Mouse (Mus musculus) CH12.LX (cell line): ENCODE results near the gene 4930404H24Rik. TPM values are rescaled to one million over a fixed set of nuclear protein-coding genes. Genes with fewer than 3 reads are reported as not detected.

Source experiments
- DNase-seq: peaks from one replicate; pipeline ENCODE4 v3.0.0-alpha.2; 2013; ENCODE audit errors: extremely low read depth
- H3K27ac ChIP-seq: 2 replicates; pipeline ENCODE4 v1.5.1; 2012; ENCODE audit warnings: low read depth, mild to moderate bottlenecking, control low read depth, moderate library complexity; ENCODE audit not compliant: insufficient read depth
- H3K27me3 ChIP-seq: replicated peaks from 2 replicates; pipeline ENCODE3; 2012; ENCODE audit warnings: inconsistent platforms
- H3K36me3 ChIP-seq, 2 experiments: replicated peaks in 1 of 2; 2 replicates each; pipeline versions ENCODE3 to v1.6.1; 2012; ENCODE audit warnings: inconsistent platforms in 1 of 2, low read length in 1 of 2, mild to moderate bottlenecking in 1 of 2, mixed read lengths in 1 of 2, moderate library complexity in 1 of 2; ENCODE audit not compliant: control insufficient read depth in 1 of 2, insufficient read depth in 1 of 2
- H3K4me1 ChIP-seq, 2 experiments: 2 replicates each; pipeline ENCODE4 v1.6.1; 2012; ENCODE audit warnings: inconsistent platforms in 1 of 2, moderate library complexity in 1 of 2; ENCODE audit not compliant: insufficient read depth in 2 of 2, control insufficient read depth in 1 of 2
- H3K4me2 ChIP-seq: 2 replicates; pipeline ENCODE4 v1.6.1; 2012; ENCODE audit warnings: low read depth, mild to moderate bottlenecking, control low read depth; ENCODE audit not compliant: poor library complexity, insufficient read depth, severe bottlenecking
- H3K4me3 ChIP-seq, 3 experiments: fragments of 150-350 bp in 1 of 3; sonication (generic) in 1 of 3; replicated peaks in 1 of 3; 2 replicates each; pipeline versions ENCODE3 to v1.5.1; 2011 to 2012; ENCODE audit warnings: low read depth in 2 of 3, low read length in 2 of 3, mild to moderate bottlenecking in 2 of 3, moderate library complexity in 2 of 3, control low read depth in 1 of 3, improper control_type of control experiment in 1 of 3, inconsistent platforms in 1 of 3, mixed read lengths in 1 of 3; ENCODE audit not compliant: poor library complexity in 1 of 3
- H3K79me2 ChIP-seq: replicated peaks from 2 replicates; pipeline ENCODE4 v1.6.1; 2012; ENCODE audit warnings: mild to moderate bottlenecking, moderate library complexity; ENCODE audit not compliant: control insufficient read depth, poor library complexity, insufficient read depth, severe bottlenecking; ENCODE audit errors: extremely low read depth
- H3K9ac ChIP-seq: 2 replicates; pipeline ENCODE4 v1.6.1; 2012; ENCODE audit warnings: low read depth, mild to moderate bottlenecking, control low read depth, moderate library complexity; ENCODE audit not compliant: insufficient read depth
- H3K9me3 ChIP-seq: replicated peaks from 2 replicates; pipeline ENCODE3; 2012; ENCODE audit warnings: low read length, inconsistent platforms, mixed read lengths
- ELF1 ChIP-seq: IDR thresholded peaks from 2 replicates; pipeline ENCODE4 v1.6.1; 2014; ENCODE audit warnings: low read depth, mild to moderate bottlenecking, inconsistent platforms, low read length, improper control_type of control experiment
- ETS1 ChIP-seq: conservative IDR thresholded peaks from 2 replicates; pipeline ENCODE4 v1.6.1; 2012; ENCODE audit warnings: low read depth, mild to moderate bottlenecking, inconsistent platforms, low read length, improper control_type of control experiment, moderate library complexity
- HCFC1 ChIP-seq: IDR thresholded peaks from 2 replicates; pipeline ENCODE4 v1.6.1; 2012; ENCODE audit warnings: low read depth, mild to moderate bottlenecking, inconsistent platforms, low read length, improper control_type of control experiment
- KAT2A ChIP-seq: IDR thresholded peaks from 2 replicates; pipeline ENCODE4 v1.6.1; 2012; ENCODE audit warnings: low read length, improper control_type of control experiment, inconsistent platforms; ENCODE audit not compliant: insufficient replicate concordance
- MXI1 ChIP-seq: IDR thresholded peaks from 2 replicates; pipeline ENCODE4 v1.6.1; 2011; ENCODE audit warnings: mild to moderate bottlenecking, low read depth, low read length, improper control_type of control experiment
- MYC ChIP-seq: IDR thresholded peaks from 2 replicates; pipeline ENCODE4 v1.6.1; 2011; ENCODE audit warnings: low read depth, mild to moderate bottlenecking, improper control_type of control experiment, low read length
- PAX5 ChIP-seq: IDR thresholded peaks from 2 replicates; pipeline ENCODE4 v1.6.1; 2012; ENCODE audit warnings: low read length, inconsistent platforms, mixed read lengths
- SIN3A ChIP-seq: IDR thresholded peaks from 2 replicates; pipeline ENCODE4 v1.6.1; 2012; ENCODE audit warnings: low read length, improper control_type of control experiment, inconsistent platforms
- SMC3 ChIP-seq: IDR thresholded peaks from 2 replicates; pipeline ENCODE4 v1.6.1; 2011; ENCODE audit warnings: low read depth, low read length, improper control_type of control experiment
- TCF12 ChIP-seq: IDR thresholded peaks from 2 replicates; pipeline ENCODE4 v1.6.1; 2014; ENCODE audit warnings: low read depth, mild to moderate bottlenecking, inconsistent platforms, low read length, improper control_type of control experiment
- UBTF ChIP-seq: IDR thresholded peaks from 2 replicates; pipeline ENCODE4 v1.6.1; 2012; ENCODE audit warnings: low read depth, mild to moderate bottlenecking, inconsistent platforms, low read length, improper control_type of control experiment, moderate library complexity
- USF2 ChIP-seq: conservative IDR thresholded peaks from 2 replicates; pipeline ENCODE4 v1.6.1; 2011; ENCODE audit warnings: low read depth, low read length, improper control_type of control experiment
- ZC3H11A ChIP-seq: IDR thresholded peaks from 2 replicates; pipeline ENCODE4 v1.6.1; 2012; ENCODE audit warnings: low read depth, mild to moderate bottlenecking, inconsistent platforms, low read length, improper control_type of control experiment
- ZKSCAN1 ChIP-seq: IDR thresholded peaks from 2 replicates; pipeline ENCODE4 v1.6.1; 2012; ENCODE audit warnings: low read depth, inconsistent platforms, low read length, improper control_type of control experiment, borderline replicate concordance
- ZMIZ1 ChIP-seq: IDR thresholded peaks from 2 replicates; pipeline ENCODE4 v1.6.1; 2012; ENCODE audit warnings: low read depth, mild to moderate bottlenecking, inconsistent platforms, low read length, improper control_type of control experiment
- dilution Hi-C: fragments of 300-500 bp; cut with MboI; formaldehyde crosslinking; loops from 2 replicates; pipeline ENCODE4 v1.14.3; 2020; ENCODE audit warnings: low sequenced_read_pairs; ENCODE audit not compliant: extremely low pct_unique_long_range_greater_than_20kb, extremely low pct_ligation_motif_present
- in situ Hi-C: fragments of 300-500 bp; cut with MboI; formaldehyde crosslinking; loops from 3 replicates; pipeline ENCODE4 v1.14.3; 2019; ENCODE audit warnings: low sequenced_read_pairs, low pct_ligation_motif_present, low pct_unique_long_range_greater_than_20kb, mixed read lengths
- polyA plus RNA-seq: library from polyadenylated mRNA; unstranded; fragments of >175 nt; gene quantifications from 2 replicates; pipeline ENCODE4 v1.2.1, GENCODE M21; 2012; ENCODE audit warnings: low read depth; ENCODE audit not compliant: insufficient read length
- total RNA-seq, 2 experiments: library from RNA; depleted of rRNA; stranded (reverse); fragments of 300-350 nt in 1 of 2; fragments of >200 nt in 1 of 2; gene quantifications; 2 replicates each; pipeline ENCODE4 v1.2.3; 2012 to 2014

4930404H24Rik gene
- total and polyA plus RNA-seq, 3 experiments = not detected

GRCm38 (mm10) chr2:153495818-153496217, 3.2 kb downstream of the 4930404H24Rik start:
- in situ Hi-C loops (no loop called here), dilution Hi-C loops (no loop called here)
- Histone ChIP-seq H3K9me3 (no peaks in the 10 kb centered on the region), H3K27ac (no peak overlapping the region), H3K27me3 (no peaks in the 10 kb centered on the region), H3K4me2 (no peak overlapping the region), H3K79me2 (no peaks in the 10 kb centered on the region), H3K4me1 (peaks cover 30 to 49% of the 10 kb centered on the region in 2 experiments), H3K9ac (no peak overlapping the region), H3K36me3 (no peaks in the 10 kb centered on the region), H3K4me3 (no peak overlapping the region)
- TF ChIP-seq MYC (no peak), MXI1 (no peak), ZMIZ1 (no peak), ETS1 (no peak), USF2 (no peak), ELF1 (no peak), HCFC1 (no peak), SMC3 (no peak)
- no peak for DNase-seq

GRCm38 (mm10) chr2:153496301-153496700, 3.7 kb downstream of the 4930404H24Rik start:
- Histone ChIP-seq H3K27ac (no peak overlapping the region), H3K9ac (no peak overlapping the region), H3K9me3 (no peaks in the 10 kb centered on the region), H3K27me3 (no peaks in the 10 kb centered on the region), H3K4me1 (peaks cover 30 to 44% of the 10 kb centered on the region in 2 experiments), H3K36me3 (no peaks in the 10 kb centered on the region), H3K79me2 (no peaks in the 10 kb centered on the region), H3K4me3 (no peak overlapping the region), H3K4me2 (no peak overlapping the region)
- DNase-seq = no peak
- dilution Hi-C loops (no loop called here), in situ Hi-C loops (no loop called here)
- TF ChIP-seq TCF12 (no peak), USF2 (no peak), ELF1 (no peak), SIN3A (no peak), ZC3H11A (no peak), SMC3 (no peak), MXI1 (no peak), ETS1 (no peak), KAT2A (no peak), PAX5 (no peak)

GRCm38 (mm10) chr2:153496898-153497297, 4.3 kb downstream of the 4930404H24Rik start:
- in situ Hi-C loops = no loop called here
- H3K79me2 ChIP-seq = no peaks in the 10 kb centered on the region
- no peaks in the 10 kb centered on the region for H3K27me3 ChIP-seq
- peaks cover 4% of the 10 kb centered on the region for H3K9me3 ChIP-seq
- TF ChIP-seq ZKSCAN1 = no peak
- TF ChIP-seq UBTF = no peak
- H3K9ac ChIP-seq = no peak overlapping the region
- no peak for DNase-seq
- peaks cover 25 to 38% of the 10 kb centered on the region in 2 experiments for H3K4me1 ChIP-seq
- dilution Hi-C loops = no loop called here
- H3K36me3 ChIP-seq = no peaks in the 10 kb centered on the region
- no peak overlapping the region for H3K27ac ChIP-seq
- no peak overlapping the region for H3K4me2 ChIP-seq
- no peak overlapping the region for H3K4me3 ChIP-seq
